Comparison of ENCODE assay signal across 7 mouse cellular contexts in the genomic region with DNA sequence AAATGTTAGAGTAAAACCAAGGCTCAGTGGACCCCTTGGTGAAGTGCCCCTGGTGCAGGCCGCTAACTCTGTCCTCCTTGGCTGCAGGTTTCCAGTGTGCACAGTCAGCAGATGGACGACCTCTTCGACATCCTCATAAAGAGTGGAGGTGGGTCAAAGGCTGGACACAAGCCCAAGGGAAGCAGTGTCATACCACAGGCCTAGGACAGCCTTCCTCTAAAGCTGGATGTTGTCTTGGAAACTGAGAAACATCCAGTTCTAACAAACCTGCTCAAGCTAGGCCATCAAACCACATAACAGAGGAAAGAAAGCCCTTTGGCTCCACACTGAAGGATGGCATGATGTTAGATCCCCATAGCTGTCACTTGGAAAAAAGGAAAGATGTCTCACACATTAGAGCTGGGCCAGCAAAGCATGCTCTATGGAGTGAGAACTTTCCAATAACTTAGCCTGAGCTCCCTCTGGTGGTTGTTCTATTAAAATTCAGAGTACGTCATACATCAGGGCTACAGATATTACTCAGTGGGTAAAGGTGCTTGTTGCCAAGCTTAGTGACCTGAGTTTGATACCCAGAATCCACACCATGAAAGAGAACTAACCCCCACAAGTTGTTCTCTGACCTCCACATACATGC.
DNase-seq lines count a peak whose midpoint lies in the region; ATAC-seq and TF ChIP-seq lines count a peak whose summit lies in the region.

No protein-coding gene starts in this region.

- no peaks in the 10 kb centered on the region for H3K4me1 ChIP-seq in hindbrain, postnatal 0 days (ENCODE audit: insufficient read depth, low read length)
- no peaks in the 10 kb centered on the region for H3K4me1 ChIP-seq in liver, embryonic 13.5 days (replicated peaks)

- WGBS in hindbrain, postnatal 0 days: 68% methylated on average over 4 of the region's 4 CpGs
- WGBS in liver, embryonic 13.5 days (ENCODE audit: insufficient replicate concordance): 69% methylated on average over 4 of the region's 4 CpGs

- no peak overlapping the region for H3K4me2 ChIP-seq in hindbrain, postnatal 0 days (ENCODE audit: low read depth, low read length)
- no peak overlapping the region for H3K4me2 ChIP-seq in liver, embryonic 13.5 days

- peak; percentile 82 for TF ChIP-seq CTCF in hindbrain, postnatal 0 days (IDR thresholded peaks at IDR 0.05; ENCODE audit: low read depth)

- H3K4me3 ChIP-seq in hindbrain, postnatal 0 days (ENCODE audit: low read length): no peak overlapping the region
- no peak overlapping the region for H3K4me3 ChIP-seq in liver, embryonic 13.5 days (replicated peaks)

- H3K27me3 ChIP-seq in hindbrain, postnatal 0 days (ENCODE audit: insufficient read depth, low read length): no peaks in the 10 kb centered on the region
- H3K27me3 ChIP-seq in liver, embryonic 13.5 days: no peaks in the 10 kb centered on the region

- peaks cover 50% of the 10 kb centered on the region for H3K36me3 ChIP-seq in hindbrain, postnatal 0 days (ENCODE audit: insufficient read depth, low read length)
- H3K36me3 ChIP-seq in liver, embryonic 13.5 days: peaks cover 33% of the 10 kb centered on the region

- peak; percentile 40 for DNase-seq in ovary, postnatal 14 days (ENCODE audit: low spot score)
- no peak for DNase-seq in ovary, postnatal 36 days (ENCODE audit: low spot score)
- peak; percentile 15 for DNase-seq in T-cell, adult 2 months (ENCODE audit: low spot score)
- peak; percentile 88 for DNase-seq in hindbrain, postnatal 0 days (ENCODE audit: low spot score)
- no peak for DNase-seq in liver, embryonic 13.5 days
- DNase-seq in retina, postnatal 1 day: peak; percentile 77

- peak; percentile 77 for ATAC-seq in common myeloid progenitor, adult 5-6 weeks (replicated peaks; ENCODE audit: low read depth, poor library complexity, severe bottlenecking)
- ATAC-seq in hindbrain, postnatal 0 days: peak; percentile 88
- peak; percentile 64; the same call in 1 of the 2 replicates for ATAC-seq in liver, embryonic 13.5 days (ENCODE audit: low read depth)

- no peak overlapping the region for H3K9ac ChIP-seq in hindbrain, postnatal 0 days (replicated peaks; ENCODE audit: low read length)
- H3K9ac ChIP-seq in liver, embryonic 13.5 days: no peak overlapping the region

- H3K27ac ChIP-seq in hindbrain, postnatal 0 days: no peak overlapping the region
- H3K27ac ChIP-seq in liver, embryonic 13.5 days: no peak overlapping the region

- H3K9me3 ChIP-seq in hindbrain, postnatal 0 days (ENCODE audit: low read length): no peaks in the 10 kb centered on the region
- no peaks in the 10 kb centered on the region for H3K9me3 ChIP-seq in liver, embryonic 13.5 days (replicated peaks)

Comparison
In these comparisons a context has a peak if more than half of its experiments do, and no peak if none do; other contexts are left out.
1. DNase-seq: peak in ovary, postnatal 14 days (single experiment), T-cell, adult 2 months (single experiment), hindbrain, postnatal 0 days (single experiment) and retina, postnatal 1 day (single experiment); none in ovary, postnatal 36 days (single experiment) and liver, embryonic 13.5 days (single experiment).
2. Peak in every context shown above with its lines, with median percentiles within 50 percentile points of each other: ATAC-seq.